Mouse (Mus musculus) naive thymus-derived CD4-positive, alpha-beta T cell, adult 5 months (primary cell): ENCODE data around the gene Tox4. TPM values are rescaled to one million over a fixed set of nuclear protein-coding genes. Genes with fewer than 3 reads are reported as not detected.

Experiments
- polyA plus RNA-seq: library from polyadenylated mRNA; unstranded; fragments of 100-300 nt; shearing (Covaris generic); gene quantifications from one replicate; pipeline ENCODE4 v1.2.1, GENCODE M21; 2017

Tox4 gene
- polyA plus RNA-seq = 128 TPM

DNA sequence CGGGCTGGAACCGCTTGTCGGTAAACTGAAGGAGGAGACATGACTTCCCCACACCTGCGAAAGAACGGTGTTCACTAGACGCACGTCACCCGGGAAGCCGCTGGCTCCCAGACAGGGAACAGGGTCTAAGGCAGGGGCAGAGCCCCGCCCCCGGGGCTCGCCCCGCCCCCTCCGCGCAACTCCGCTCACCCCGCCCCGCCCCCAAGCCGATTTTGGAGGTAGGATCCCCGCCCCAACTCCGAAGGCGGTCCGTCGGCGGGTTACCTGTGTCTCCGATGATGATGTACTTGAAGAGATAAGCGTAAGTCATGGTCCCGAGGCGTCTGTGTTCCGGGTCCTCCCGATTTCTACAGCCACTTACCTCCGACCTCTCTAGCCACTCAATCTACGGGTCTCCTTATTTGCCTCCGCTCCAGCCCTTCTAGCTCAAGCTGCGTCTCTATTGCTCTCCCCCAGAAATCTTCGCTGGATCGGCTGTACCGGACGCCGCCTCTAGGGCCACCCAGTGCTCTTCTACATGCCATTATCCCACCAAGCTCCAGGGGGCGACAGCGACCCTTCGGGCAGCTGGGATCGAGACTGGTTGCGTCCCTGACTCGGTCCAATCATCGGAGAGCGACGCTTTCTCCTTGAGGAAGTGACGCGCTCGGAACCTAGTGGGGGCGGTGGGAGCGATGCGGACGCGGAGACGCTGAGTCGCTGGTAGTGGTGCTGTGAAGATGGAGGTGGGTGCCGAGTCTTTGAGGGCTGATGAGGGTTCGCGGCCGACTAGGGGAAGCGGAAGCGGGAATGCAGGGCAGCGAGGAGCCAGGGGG is at the start of gene Tox4, which contains the start of gene Rab2b:
Tox4 (plus strand) TSS at position 215 of the 815 bp plus-strand sequence.
Rab2b (minus strand) TSS at position 614 of the 815 bp plus-strand sequence.

GRCm38 (mm10) chr14:52257484-52258213 is 21.3 kb upstream of the Tox4 start, which contains the start of gene Chd8:
Gene Chd8, minus strand, starts transcription at chr14:52257780.

DNA sequence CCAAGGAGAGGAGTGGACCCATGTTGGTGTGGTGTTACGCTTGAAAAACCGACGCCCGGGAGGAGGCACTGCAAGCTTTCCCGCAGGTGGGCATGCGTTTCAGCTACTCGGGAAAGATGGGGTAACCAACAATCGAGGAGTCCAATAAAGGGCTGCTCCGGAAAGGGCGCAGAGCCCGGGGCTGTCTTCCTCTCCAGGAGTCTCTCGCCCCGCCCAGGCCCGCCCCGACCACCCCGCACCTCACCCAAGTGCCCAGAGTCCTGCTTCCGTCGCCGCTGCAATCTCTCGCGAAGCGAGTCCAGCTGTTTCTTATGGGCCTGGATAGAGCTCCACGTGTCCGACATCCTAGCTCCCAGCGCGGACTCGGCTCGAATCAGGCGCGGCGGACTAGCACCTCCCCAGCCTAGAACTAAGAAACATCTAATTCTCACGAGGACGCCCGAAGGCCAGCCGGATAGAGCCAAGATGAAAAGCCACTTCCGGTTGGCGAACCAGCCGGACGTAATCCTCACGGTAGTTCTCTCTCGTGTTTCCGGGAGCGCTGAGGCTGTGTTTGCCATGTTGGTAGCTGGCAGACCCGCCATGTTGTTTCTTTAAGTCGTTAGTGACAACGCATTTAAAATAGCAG is 25.8 kb downstream of the Tox4 start, which contains the start of gene Mettl3:
Mettl3 (minus strand) TSS at position 485 of the 628 bp plus-strand sequence.

GRCm38 (mm10) chr14:52327910-52328812 is 49.2 kb downstream of the Tox4 start, which contains the start of gene Sall2:
Gene Sall2, minus strand, starts transcription at chr14:52328762.

Other genes starting within 250 kb of the Tox4 start
- not detected for gene Olfr221, start 236.7 kb upstream of the Tox4 start, polyA plus RNA-seq
- gene Hnrnpc, start 175.1 kb upstream of the Tox4 start, polyA plus RNA-seq = 468 TPM
- 5.3 TPM for gene Rpgrip1, start 168.4 kb upstream of the Tox4 start, polyA plus RNA-seq
- 17.0 TPM for gene Supt16, start 81.7 kb upstream of the Tox4 start, polyA plus RNA-seq
- gene Chd8, start 21.4 kb upstream of the Tox4 start, polyA plus RNA-seq = 42.7 TPM
- gene Rab2b, start 399 bp downstream of the Tox4 start, polyA plus RNA-seq = 19.6 TPM
- gene Mettl3, start 26.0 kb downstream of the Tox4 start, polyA plus RNA-seq = 62.6 TPM
- 0.97 TPM for gene Sall2, start 49.6 kb downstream of the Tox4 start, polyA plus RNA-seq
- gene Olfr1513, start 77.3 kb downstream of the Tox4 start, polyA plus RNA-seq = not detected
- not detected for gene Olfr1512, start 100.0 kb downstream of the Tox4 start, polyA plus RNA-seq
- gene Olfr1511, start 118.2 kb downstream of the Tox4 start, polyA plus RNA-seq = not detected
- not detected for gene Olfr1510, start 135.2 kb downstream of the Tox4 start, polyA plus RNA-seq
- gene Olfr1509, start 163.8 kb downstream of the Tox4 start, polyA plus RNA-seq = not detected
- gene Olfr1508, start 188.3 kb downstream of the Tox4 start, polyA plus RNA-seq = not detected
- 0.40 TPM for gene Olfr1507, start 216.6 kb downstream of the Tox4 start, polyA plus RNA-seq